Mouse (Mus musculus): ENCODE measurements at regions not wholly inside any gene's neighbourhood (a gene's known extent, or its start where the extent isn't known, plus 50 kb on each side); places are given as distances from the start of the nearest gene placed in this dataset.

DNA sequence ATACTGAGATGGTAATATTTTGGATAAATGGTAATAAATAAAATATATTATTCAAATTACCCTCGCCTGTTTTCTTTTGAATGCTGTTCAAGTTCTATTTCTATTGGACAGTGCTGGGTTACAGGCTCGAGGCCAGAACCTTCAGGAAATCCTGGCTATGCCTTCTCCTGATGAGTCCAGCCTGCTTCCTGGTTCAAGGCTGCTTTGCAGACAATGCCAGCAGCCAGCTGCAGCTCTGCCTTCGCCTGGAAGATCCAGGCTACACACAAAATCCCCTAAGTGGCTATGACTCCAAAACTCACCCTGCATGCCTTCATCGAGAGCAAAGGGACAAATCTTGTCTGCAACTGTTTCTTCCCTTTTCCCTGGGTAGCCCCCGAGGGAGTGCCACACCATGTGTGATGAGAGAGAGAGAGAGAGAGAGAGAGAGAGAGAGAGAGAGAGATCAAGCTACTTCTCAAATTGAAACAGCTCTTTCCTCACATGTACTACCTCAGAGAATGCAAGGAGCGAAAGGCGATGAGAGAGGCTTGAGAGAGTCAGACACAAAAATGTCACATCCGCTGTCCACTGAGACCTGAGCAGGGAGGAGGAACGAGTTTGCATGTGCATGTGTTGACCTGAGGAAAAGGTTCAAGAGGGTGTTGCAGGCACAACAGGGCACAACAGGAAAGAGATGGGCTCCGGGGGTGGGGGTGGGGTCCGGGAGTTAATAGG is 319.7 kb downstream of the Bcor start:
- DNase-seq (ENCODE audit: low spot score): no peak

DNA sequence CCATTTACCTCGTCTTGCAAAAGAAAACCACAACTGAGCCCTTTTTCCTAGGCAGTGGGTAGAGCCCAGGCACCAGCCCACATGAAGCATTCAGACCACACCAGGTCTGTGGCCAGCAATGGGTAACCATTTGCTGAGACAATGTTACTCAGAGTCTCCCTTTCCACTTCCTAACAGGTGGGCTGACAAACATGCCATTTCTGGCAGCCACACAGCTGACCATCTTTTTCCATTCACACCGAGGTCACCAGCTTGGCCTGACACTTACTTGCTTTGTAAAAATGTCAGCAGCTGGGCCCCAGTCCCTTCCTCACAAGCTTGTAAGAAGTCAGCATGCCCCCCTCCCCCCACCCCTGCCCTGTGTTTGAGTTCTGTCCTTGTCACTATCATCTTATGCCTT is 314.6 kb downstream of the Bcor start:
- DNase-seq (ENCODE audit: low spot score): no peak

- no peak for DNase-seq (ENCODE audit: low spot score)
These were observed 304.2 kb downstream of the Bcor start for GRCm38 (mm10) chrX:11855910-11856309.

DNA sequence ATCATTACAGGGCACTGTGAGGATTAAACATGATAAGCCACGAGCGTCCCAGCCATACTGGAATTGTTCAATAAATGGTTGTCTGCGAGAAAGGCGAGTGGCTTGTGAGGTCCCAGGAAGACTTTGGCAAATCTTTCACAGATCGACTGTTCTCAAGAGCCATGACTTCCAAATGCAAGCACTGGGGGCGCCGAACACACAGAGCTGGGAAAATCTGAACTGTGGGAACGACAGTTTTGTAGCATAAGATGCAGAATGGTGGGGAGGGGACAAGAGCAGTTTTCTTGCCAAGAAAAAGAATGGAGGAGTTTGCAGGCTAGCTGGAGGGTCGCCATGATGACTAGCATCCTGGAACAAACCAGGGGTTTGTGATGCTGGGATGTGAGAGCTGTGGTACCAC is 300.8 kb downstream of the Bcor start:
- no peak for DNase-seq (ENCODE audit: low spot score)

DNA sequence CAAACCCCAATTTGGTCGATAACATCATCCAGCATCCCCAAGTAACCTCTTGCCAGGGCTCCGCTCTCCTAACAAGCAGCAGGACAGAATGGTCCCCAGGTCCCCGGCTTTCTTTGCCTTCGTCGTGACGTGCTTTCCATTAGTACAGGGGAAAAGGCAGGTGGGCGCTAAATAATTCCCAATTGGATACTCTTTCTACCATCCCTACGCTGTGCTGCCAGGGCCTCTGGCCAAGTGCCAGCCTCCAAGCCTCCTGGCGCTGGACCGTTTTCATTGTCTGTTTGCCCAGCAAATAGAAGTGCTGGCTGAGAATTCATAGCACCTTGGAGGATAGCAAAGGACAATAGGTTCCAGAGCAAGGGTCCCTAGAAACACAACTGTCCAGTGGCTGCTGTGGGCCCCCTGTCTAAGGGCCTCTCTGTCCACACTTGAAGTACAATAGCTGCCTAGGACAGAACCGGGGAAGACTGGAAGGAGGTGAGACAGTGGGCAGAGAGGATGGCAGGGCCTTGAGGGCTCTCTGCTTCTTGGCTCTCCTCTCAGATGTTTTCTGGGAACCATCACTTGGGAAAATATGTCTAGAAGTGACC is 298.9 kb downstream of the Bcor start:
- no peak for DNase-seq (ENCODE audit: low spot score)

DNA sequence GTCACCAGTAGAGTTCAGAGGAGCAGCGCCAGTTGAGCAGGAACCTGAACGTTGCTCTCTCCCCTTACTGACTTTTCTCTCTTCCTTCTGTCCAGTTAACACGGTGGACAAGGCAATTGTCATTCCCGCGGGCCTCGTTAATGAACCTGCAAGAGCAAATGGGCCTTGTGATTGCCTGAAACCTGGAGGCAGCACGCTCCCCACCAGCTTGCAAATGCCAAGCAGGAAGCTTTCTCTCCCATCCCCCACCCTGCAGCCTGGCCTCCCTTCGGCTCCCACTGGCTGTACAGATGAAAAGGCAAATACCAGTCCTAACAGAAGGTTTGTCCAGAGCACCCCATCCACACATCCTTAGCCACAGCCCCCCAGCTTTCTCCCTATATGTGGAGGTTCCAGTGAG is 298.3 kb downstream of the Bcor start:
- DNase-seq (ENCODE audit: low spot score): no peak

DNA sequence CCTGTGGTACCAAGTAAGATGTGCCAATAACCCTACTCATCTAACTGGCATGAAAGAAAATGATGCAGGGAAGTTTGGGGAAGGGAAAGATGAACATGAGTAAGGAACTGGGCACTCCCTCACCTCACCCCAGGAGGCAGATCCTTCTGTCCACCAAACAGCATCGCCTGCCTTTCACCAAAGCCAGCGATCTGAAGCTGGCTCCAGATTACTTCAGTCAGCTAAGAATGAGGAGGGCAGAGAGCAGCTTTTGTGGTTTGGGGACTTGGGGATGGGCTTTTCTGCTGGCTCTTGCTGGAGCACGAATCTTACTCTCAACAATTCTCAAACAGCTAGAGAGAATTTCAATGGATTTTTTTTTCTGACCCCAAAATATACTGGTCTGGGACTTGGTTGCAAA is 297.0 kb downstream of the Bcor start:
- no peak for DNase-seq (ENCODE audit: low spot score)

GRCm38 (mm10) chrX:11873913-11874312 is 286.2 kb downstream of the Bcor start:
- no peak for DNase-seq (ENCODE audit: low spot score)

GRCm38 (mm10) chrX:11876636-11877035 is 283.5 kb downstream of the Bcor start:
- no peak for DNase-seq (ENCODE audit: low spot score)

- DNase-seq (ENCODE audit: low spot score): no peak
These were observed 282.1 kb downstream of the Bcor start for GRCm38 (mm10) chrX:11878028-11878427.

DNA sequence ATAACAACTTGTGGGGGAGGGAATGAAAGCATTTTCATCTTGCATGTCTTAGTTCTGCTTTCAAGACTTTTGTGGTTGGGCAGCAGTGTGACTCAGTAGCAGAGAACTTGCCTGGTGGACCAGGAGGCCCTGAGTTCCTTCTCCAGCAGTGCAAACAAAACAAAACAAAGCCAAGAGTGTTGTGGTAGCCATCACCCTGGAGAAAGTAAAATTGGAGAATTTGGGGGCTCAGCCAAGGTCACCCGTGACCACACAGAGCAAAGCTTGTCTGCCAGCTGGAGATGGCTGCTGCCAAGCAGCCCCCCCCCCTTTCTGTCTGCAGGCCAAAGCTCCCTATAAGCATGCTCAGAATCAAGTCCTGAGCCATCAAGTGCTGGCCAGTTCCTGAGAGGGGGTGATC is 279.2 kb downstream of the Bcor start:
- DNase-seq (ENCODE audit: low spot score): no peak

DNA sequence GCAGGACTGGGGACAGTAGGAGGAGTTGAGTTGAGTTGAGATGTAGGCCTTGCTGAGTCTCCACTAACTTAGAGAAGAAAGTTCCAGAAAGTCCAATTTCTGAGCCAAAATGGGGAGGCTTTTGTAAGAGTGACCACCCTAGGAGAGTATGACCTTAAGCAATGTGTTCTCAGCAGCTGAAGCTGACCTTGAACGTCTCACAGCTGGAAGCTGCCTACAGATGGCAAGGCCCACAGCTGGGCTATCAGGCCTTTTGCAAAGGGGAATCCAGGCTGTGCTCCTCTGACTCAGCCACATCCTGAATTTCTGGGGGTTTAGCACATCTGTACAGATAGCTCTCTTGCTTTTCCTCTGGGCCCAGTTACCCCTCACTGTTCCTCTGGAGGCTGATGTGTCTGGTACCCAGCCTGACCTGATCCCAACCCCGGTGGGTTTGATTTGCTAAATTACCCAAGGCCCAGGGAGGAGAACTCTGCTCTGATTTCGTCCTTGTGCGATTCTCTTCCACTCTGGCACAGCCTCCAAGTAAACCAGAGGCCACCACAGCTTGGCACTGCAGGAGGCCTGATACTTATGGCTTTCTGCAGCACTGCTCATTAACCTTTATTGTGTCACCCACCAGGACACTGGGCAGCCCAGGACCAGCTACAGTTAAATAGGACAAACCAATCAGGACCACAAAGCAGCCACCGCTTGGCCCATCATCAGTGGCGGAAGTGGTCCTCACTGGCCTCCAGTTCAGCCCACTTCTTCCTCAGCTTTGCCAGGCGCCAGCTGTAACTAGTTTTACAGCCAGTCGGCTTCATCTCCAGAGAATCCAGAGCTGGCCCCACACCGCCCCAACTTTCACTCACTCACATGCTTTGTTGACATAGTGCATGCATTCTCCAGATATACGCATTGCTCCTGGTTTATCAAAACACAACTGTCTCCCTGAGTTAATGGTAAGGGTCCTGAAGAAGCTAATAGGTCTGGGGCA is 276.1 kb downstream of the Bcor start:
- DNase-seq (ENCODE audit: low spot score): no peak

- DNase-seq (ENCODE audit: low spot score): no peak
These were observed 267.8 kb downstream of the Bcor start for GRCm38 (mm10) chrX:11892396-11892795.

DNA sequence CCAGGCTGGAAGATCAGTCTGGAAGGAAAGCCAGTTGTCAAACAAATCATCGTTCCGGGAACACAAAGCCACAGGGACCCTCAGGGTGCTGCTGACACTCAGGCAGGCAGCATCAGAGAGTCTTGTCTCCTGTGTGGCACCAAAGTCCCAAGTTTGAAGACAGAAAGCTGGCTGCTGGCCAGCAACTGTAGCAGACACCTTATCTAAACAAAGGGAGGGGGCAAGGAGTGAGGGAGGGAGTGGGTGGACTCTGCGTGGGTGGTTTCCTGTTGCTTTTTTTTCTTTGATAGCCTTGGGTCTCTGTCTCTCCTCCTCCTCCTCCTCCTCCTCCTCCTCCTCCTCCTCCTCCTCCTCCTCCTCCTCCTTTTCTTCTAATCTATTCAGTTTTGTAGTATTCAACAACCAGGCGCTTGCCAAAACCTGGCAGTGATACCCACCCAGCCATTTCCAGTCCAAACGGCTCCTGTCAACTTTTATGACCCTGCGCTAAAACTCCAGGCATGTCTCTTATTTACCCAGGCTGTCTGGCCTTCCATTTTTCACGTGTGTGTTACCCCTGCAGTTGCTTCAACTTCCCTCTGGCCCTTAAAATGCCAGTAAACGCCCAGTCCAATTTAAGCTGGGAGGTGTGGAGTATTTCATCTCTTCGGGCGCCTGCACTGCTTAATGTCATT is 266.4 kb downstream of the Bcor start:
- peak; percentile 15 for DNase-seq (ENCODE audit: low spot score)

- DNase-seq (ENCODE audit: low spot score): no peak
These were observed 265.9 kb downstream of the Bcor start for GRCm38 (mm10) chrX:11894280-11894662.

- DNase-seq (ENCODE audit: low spot score): no peak
These were observed 264.8 kb downstream of the Bcor start for GRCm38 (mm10) chrX:11895396-11895795.

GRCm38 (mm10) chrX:11898280-11898679 is 261.9 kb downstream of the Bcor start:
- DNase-seq (ENCODE audit: low spot score): no peak

GRCm38 (mm10) chrX:11899051-11899450 is 261.1 kb downstream of the Bcor start:
- no peak for DNase-seq (ENCODE audit: low spot score)

DNA sequence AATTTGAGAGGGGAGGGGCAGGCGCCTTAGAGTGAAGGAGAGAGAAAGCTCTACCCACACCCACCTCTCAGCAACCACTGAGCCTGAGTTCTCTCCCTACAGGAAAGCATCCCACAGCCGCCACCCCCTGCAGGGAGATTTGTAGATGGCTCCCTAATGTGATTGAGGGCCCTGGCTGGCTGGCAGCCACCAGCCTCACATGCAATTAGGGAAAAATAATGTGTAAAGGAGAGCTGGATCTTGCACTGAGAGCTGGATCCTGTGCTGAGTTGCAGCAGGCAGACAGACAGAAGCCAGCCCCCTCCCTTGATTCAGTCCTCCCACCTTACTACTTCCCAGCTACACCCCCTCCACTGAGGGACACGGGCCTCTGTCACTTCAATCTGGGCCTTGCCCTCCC is 260.2 kb downstream of the Bcor start:
- DNase-seq (ENCODE audit: low spot score): no peak

GRCm38 (mm10) chrX:11901791-11902190 is 258.4 kb downstream of the Bcor start:
- no peak for DNase-seq (ENCODE audit: low spot score)

GRCm38 (mm10) chrX:11903116-11903700 is 256.9 kb downstream of the Bcor start:
- DNase-seq (ENCODE audit: low spot score): no peak

DNA sequence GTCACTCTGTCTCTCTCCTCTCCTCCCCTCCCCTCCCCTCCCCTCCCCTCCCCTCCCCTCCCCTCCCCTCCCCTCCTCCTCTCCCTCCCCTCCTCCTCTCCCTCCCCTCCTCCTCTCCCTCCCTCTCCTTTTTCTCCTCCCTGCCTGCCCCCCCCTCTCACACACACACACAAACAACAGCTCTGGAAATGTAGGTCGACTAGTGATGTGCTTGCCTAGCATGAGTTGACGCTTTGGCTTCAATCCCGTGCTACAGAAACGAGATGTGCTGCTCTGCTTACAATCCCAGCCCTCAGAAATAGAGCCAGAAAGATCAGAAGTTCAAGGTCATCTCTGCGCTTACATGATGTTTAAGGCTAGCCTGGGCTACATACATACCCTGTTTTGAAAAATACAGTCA is 254.9 kb downstream of the Bcor start:
- DNase-seq (ENCODE audit: low spot score): no peak

Data from T-cell, adult 2 months (primary cell).